Mouse (Mus musculus): ENCODE data around the gene Dag1. TPM values are rescaled to one million over a fixed set of nuclear protein-coding genes. Genes with fewer than 3 reads are reported as not detected.

Dag1 gene
- polyA plus RNA-seq, 1 experiment from 2014 or later, result 85.9 TPM

DNA sequence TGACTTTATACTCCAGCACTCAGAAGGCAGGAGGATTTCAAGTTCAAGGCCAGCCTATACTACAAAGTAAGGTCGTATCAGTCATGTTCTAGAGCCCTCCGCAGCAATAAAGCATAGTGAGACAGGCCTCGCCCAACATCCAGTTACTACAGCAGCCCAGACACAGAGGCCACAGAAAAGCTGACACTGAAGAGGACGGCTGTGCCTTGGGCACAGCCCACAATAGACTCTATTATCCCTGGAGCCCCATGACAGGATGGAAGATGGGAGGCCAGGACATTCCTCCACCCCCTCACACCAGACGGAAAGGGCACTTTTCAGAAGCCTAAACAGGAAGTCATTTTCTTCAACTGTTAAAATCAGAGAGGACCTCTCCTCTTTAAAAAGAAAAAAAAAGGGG lies 14.8 kb downstream of the Dag1 start:
- ATAC-seq (ENCODE audit: insufficient number of reproducible peaks, low FRiP score, low TSS enrichment, low read depth), result no peak
- no peak overlapping the region for H3K4me3 ChIP-seq (replicated peaks)
- no peak overlapping the region for H3K4me2 ChIP-seq (replicated peaks)
- H3K4me1 ChIP-seq, result no peaks in the 10 kb centered on the region
- H3K27ac ChIP-seq (replicated peaks), result no peak overlapping the region
- H3K27me3 ChIP-seq, result no peaks in the 10 kb centered on the region
- no peaks in the 10 kb centered on the region for H3K9me3 ChIP-seq (replicated peaks)
- H3K36me3 ChIP-seq, result peaks cover 29% of the 10 kb centered on the region
- H3K9ac ChIP-seq, result no peak overlapping the region
- 45% methylated on average over 5 of the region's 5 CpGs for WGBS

DNA sequence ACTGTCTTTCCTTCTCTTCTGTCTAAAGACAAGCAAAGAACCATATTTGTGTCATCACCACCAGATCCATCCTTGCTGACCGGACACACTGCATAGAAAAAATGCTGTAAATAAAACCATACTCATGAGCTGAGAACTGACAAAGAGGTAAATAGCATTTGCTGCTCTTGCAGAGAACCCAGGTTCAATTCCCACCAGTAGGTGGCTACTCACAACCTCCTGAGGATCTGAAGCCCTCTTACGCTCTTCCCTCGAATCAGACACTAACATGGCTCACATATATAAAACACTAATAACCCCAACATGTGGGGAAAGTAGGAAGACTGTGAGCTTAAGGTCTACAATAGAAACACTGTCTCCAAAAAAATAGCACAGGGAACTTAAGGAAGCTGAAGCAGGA lies 18.8 kb downstream of the Dag1 start:
- Histone ChIP-seq H3K27me3 (no peaks in the 10 kb centered on the region), H3K9me3 (replicated peaks) (no peaks in the 10 kb centered on the region), H3K27ac (replicated peaks) (no peak overlapping the region), H3K36me3 (peaks cover 12% of the 10 kb centered on the region), H3K9ac (no peak overlapping the region), H3K4me1 (no peaks in the 10 kb centered on the region), H3K4me2 (replicated peaks) (no peak overlapping the region), H3K4me3 (replicated peaks) (no peak overlapping the region)
- ATAC-seq (ENCODE audit: insufficient number of reproducible peaks, low FRiP score, low TSS enrichment, low read depth), result no peak
- WGBS, result 75% methylated on average over 3 of the region's 3 CpGs

DNA sequence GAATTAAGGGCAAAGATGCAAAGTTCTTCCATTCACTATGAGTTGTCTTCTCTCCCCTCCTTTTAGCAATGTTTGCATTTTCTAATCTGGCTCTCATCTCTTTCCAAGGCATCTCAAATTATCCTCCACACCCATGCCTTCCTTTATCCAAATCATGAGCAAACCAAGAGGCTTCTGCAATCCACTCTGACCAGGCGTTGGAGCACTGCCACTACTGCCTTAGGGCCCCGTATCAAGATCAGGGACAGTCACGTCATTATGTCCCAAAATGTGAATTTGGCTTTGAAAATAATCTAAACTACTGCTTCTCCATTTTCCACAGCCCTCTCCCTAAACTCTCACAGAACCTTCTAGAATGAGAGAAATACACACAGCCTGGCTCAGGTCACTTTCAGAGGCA lies 19.2 kb downstream of the Dag1 start:
- Histone ChIP-seq H3K9me3 (replicated peaks) (no peaks in the 10 kb centered on the region), H3K36me3 (peaks cover 11% of the 10 kb centered on the region), H3K4me1 (no peaks in the 10 kb centered on the region), H3K27me3 (no peaks in the 10 kb centered on the region), H3K9ac (no peak overlapping the region), H3K4me3 (replicated peaks) (no peak overlapping the region), H3K27ac (replicated peaks) (no peak overlapping the region), H3K4me2 (replicated peaks) (no peak overlapping the region)
- WGBS, result 74% methylated on average over 3 of the region's 3 CpGs
- no peak for ATAC-seq (ENCODE audit: insufficient number of reproducible peaks, low FRiP score, low TSS enrichment, low read depth)

DNA sequence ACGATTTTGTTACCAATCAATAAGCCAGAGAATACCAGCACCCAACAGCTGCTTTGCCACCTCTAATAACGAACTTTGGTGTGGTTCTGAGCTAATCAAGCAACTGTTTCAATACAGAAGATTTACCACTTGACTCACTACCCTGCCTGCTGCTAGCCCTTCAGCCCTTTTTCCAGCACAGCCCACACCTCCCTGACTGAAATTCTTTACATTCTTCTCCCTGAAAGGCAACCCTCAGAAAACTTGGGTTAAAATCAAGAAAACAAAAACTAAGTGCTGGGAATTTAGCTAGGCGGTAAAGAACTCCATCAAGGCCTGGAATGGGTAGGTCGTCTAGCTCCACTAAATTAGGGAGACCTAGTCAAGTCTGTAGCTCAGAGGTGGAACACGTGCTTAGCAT lies 23.8 kb downstream of the Dag1 start:
- no peaks in the 10 kb centered on the region for H3K27me3 ChIP-seq
- ATAC-seq (ENCODE audit: insufficient number of reproducible peaks, low FRiP score, low TSS enrichment, low read depth), result no peak
- H3K9me3 ChIP-seq (replicated peaks), result no peaks in the 10 kb centered on the region
- H3K27ac ChIP-seq (replicated peaks), result no peak overlapping the region
- no peak overlapping the region for H3K4me3 ChIP-seq (replicated peaks)
- H3K4me1 ChIP-seq, result no peaks in the 10 kb centered on the region
- no peak overlapping the region for H3K4me2 ChIP-seq (replicated peaks)
- H3K36me3 ChIP-seq, result 0 out of 2 replicates have a peak, but pooled peaks cover 3% of the 10 kb centered on the region
- WGBS, result 64% methylated on average over 5 of the region's 5 CpGs
- H3K9ac ChIP-seq, result no peak overlapping the region

DNA sequence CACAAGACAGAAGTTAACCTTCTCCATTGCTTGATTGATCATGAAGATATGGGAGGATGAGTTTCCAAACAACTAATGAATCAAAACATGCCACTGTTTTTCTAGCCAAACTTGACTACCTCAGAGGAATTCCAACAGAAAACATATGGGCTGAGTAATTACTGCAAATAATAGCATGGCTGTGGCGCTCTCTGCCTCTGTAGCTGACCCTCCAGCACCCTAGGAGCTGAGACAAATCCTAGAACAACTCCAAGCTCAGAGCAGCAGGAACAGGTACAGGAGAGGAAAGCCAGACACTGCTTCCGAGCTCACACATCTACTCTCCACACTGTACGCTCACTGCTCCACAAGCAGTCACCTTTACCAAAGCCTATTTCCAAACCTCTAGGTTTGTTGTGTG lies 24.9 kb downstream of the Dag1 start:
- Histone ChIP-seq H3K4me2 (replicated peaks) (no peak overlapping the region), H3K4me3 (replicated peaks) (no peak overlapping the region), H3K9me3 (replicated peaks) (no peaks in the 10 kb centered on the region), H3K36me3 (0 out of 2 replicates have a peak, but pooled peaks cover 8% of the 10 kb centered on the region), H3K27me3 (no peaks in the 10 kb centered on the region), H3K4me1 (no peaks in the 10 kb centered on the region), H3K9ac (no peak overlapping the region), H3K27ac (replicated peaks) (no peak overlapping the region)
- no peak for ATAC-seq (ENCODE audit: insufficient number of reproducible peaks, low FRiP score, low TSS enrichment, low read depth)
- WGBS, result 58% methylated on average over 3 of the region's 3 CpGs

DNA sequence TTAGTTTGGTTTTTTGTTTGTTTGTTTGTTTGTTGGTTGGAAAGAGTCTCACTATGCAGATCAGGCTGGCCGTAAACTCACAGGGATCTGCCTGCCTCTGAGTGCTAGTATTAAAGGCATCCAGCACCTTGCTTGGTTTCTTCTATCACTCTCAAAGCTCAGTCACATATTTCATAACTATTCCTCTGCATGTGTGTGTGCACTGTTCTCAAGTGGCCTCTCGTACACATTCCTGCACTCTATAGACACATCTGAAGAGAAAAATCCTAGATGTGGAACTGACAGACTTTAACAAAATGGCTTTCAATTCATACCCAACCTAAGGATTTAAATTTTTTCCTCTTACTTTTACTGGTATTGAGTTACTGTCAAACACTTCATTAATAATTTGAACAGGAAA lies 25.4 kb downstream of the Dag1 start:
- H3K4me2 ChIP-seq (replicated peaks), result no peak overlapping the region
- 0 out of 2 replicates have a peak, but pooled peaks cover 8% of the 10 kb centered on the region for H3K36me3 ChIP-seq
- H3K9ac ChIP-seq, result no peak overlapping the region
- no peak for ATAC-seq (ENCODE audit: insufficient number of reproducible peaks, low FRiP score, low TSS enrichment, low read depth)
- no peaks in the 10 kb centered on the region for H3K4me1 ChIP-seq
- H3K9me3 ChIP-seq (replicated peaks), result no peaks in the 10 kb centered on the region
- no peaks in the 10 kb centered on the region for H3K27me3 ChIP-seq
- H3K27ac ChIP-seq (replicated peaks), result no peak overlapping the region
- H3K4me3 ChIP-seq (replicated peaks), result no peak overlapping the region
- whole genome bisulfite sequencing, result 65% methylated on average over 2 of the region's 2 CpGs

DNA sequence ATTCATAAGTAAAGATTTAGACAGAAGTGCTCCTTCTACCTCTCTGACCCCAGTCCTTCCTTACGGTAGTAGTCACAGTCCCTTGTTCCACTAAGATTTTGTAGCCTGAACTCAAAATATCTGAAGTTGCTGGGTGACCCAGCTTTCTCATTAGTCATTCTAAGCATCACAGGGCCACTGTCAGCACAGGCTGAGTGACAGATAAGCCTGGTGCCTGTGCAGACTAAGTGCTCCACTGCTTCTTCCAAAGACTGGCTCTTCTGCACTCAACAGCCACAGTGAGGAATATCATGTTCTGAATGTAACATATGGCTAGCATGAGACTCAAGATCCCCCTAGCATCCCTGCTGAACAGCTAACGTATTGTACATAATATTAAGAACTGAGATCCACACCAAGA lies 29.1 kb downstream of the Dag1 start:
- Histone ChIP-seq H3K4me1 (no peaks in the 10 kb centered on the region), H3K4me2 (replicated peaks) (no peak overlapping the region), H3K27ac (replicated peaks) (no peak overlapping the region), H3K9ac (no peak overlapping the region), H3K4me3 (replicated peaks) (no peak overlapping the region), H3K9me3 (replicated peaks) (no peaks in the 10 kb centered on the region), H3K27me3 (no peaks in the 10 kb centered on the region), H3K36me3 (0 out of 2 replicates have a peak, but pooled peaks cover 6% of the 10 kb centered on the region)
- WGBS, result 93% methylated on average over 2 of the region's 2 CpGs
- no peak for ATAC-seq (ENCODE audit: insufficient number of reproducible peaks, low FRiP score, low TSS enrichment, low read depth)

DNA sequence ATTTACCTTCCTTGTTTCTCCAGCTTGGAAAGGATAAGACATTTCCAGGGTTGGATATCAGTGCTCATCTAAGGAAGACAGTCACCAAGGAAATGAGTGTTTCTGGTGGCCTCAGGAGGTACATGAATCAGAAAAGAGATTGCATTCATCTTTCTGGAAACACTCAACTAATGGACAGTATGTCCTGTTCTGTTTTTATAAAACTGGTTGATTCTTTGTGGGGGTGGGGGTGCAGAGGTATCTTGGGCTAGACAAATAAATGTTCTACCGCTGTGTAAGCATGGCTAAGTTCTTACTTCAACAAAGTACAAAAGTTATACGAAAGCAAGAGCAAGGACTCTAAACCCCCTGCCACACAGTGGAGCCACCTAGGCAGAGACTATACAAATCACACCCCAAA lies 30.9 kb downstream of the Dag1 start:
- no peaks in the 10 kb centered on the region for H3K27me3 ChIP-seq
- H3K4me1 ChIP-seq, result no peaks in the 10 kb centered on the region
- no peak overlapping the region for H3K4me2 ChIP-seq (replicated peaks)
- no peak overlapping the region for H3K27ac ChIP-seq (replicated peaks)
- 97% methylated on average over 2 of the region's 2 CpGs for WGBS
- H3K9me3 ChIP-seq (replicated peaks), result no peaks in the 10 kb centered on the region
- peaks cover 6% of the 10 kb centered on the region; the same call in 1 of the 2 replicates for H3K36me3 ChIP-seq
- H3K4me3 ChIP-seq (replicated peaks), result no peak overlapping the region
- ATAC-seq (ENCODE audit: insufficient number of reproducible peaks, low FRiP score, low TSS enrichment, low read depth), result no peak
- H3K9ac ChIP-seq, result no peak overlapping the region

DNA sequence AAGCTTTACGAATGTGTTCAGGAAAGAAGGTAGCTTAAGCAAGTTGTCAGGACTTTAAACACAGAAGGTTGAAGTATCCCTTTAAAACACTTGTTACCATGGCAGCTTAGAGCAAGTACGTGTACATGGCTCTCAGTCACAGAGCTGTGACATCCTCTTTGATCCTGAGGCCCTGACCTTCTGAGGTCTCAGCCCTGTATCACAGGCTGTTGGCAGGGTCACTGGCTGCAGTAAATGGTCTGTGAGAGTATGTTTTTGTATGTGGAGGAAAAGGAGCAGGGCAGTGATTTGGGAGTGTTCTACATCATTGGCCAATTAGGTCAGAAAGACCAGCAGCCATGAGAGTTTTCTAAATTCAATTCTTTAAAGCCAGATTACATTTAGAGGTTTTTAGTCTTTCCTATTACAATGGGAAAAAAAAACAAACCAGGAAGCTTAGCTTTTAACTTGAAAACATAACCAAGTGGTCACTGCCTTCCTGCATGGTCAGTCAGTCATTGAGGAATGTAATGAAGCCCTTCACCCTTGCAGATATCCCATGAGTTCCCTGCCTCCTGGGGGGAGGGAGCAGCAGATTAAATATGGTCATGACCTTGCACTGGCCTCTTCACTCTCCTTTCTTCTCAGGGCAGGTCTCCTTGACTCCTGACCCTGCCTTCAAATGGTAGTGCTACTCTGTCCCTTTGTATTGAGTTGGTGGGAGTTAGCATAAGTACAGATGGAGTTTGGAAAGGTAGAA lies 35.7 kb downstream of the Dag1 start:
- Histone ChIP-seq H3K4me3 (replicated peaks) (no peak overlapping the region), H3K4me1 (no peaks in the 10 kb centered on the region), H3K9ac (no peak overlapping the region), H3K36me3 (no peaks in the 10 kb centered on the region; the same call in 1 of the 2 replicates), H3K27me3 (no peaks in the 10 kb centered on the region), H3K9me3 (replicated peaks) (no peaks in the 10 kb centered on the region), H3K4me2 (replicated peaks) (no peak overlapping the region), H3K27ac (replicated peaks) (no peak overlapping the region)
- 67% methylated on average over 2 of the region's 2 CpGs for WGBS
- no peak for ATAC-seq (ENCODE audit: insufficient number of reproducible peaks, low FRiP score, low TSS enrichment, low read depth)

DNA sequence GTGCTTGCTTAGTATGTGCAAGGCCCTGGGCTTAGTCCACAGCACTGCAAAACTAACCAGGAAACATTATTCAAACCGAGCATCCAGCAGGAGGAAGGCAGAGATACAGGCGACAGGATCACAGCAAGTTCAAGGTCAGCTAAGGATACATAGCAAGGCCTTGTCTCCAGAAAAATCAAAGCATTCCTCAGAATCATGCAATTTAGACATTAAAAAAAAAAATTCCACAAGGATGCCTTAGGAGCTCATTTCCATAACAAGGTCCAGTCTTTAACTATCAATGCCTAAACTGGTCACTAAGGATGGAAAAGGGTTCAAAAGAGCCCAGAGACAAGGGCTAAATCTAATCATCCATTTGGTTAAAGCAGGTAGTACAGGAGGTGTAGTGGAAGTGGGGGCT lies 38.6 kb downstream of the Dag1 start:
- Histone ChIP-seq H3K9ac (no peak overlapping the region), H3K9me3 (replicated peaks) (no peaks in the 10 kb centered on the region), H3K27me3 (no peaks in the 10 kb centered on the region), H3K4me2 (replicated peaks) (no peak overlapping the region), H3K4me1 (peaks cover 8% of the 10 kb centered on the region), H3K4me3 (replicated peaks) (no peak overlapping the region), H3K36me3 (no peaks in the 10 kb centered on the region; the same call in 1 of the 2 replicates), H3K27ac (replicated peaks) (no peak overlapping the region)
- no peak for ATAC-seq (ENCODE audit: insufficient number of reproducible peaks, low FRiP score, low TSS enrichment, low read depth)
- 64% methylated on average over 2 of the region's 2 CpGs for WGBS

DNA sequence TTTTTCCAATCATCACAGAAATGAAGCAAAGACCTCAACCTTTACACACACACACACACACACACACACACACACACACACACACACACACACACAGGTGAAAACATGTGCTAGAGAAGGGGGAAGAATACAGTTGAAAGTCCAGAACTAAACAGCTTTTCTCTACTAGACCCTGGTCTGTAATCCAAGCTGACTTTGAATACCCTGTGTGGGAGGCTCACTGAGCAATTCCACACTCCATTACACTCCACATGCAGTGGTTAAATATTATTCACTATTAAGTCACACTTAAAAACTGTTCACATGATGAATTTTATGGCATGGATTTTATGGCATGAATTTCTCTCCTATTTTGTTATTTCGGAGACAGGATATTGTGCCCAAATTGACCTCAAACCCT lies 40.1 kb downstream of the Dag1 start:
- 91% methylated on average over 1 of the region's 1 CpGs for WGBS
- no peaks in the 10 kb centered on the region for H3K9me3 ChIP-seq (replicated peaks)
- H3K27ac ChIP-seq (replicated peaks), result no peak overlapping the region
- peaks cover 14% of the 10 kb centered on the region for H3K4me1 ChIP-seq
- H3K27me3 ChIP-seq, result no peaks in the 10 kb centered on the region
- H3K36me3 ChIP-seq, result no peaks in the 10 kb centered on the region; the same call in 1 of the 2 replicates
- H3K4me2 ChIP-seq (replicated peaks), result no peak overlapping the region
- no peak overlapping the region for H3K9ac ChIP-seq
- no peak for ATAC-seq (ENCODE audit: insufficient number of reproducible peaks, low FRiP score, low TSS enrichment, low read depth)
- H3K4me3 ChIP-seq (replicated peaks), result no peak overlapping the region

DNA sequence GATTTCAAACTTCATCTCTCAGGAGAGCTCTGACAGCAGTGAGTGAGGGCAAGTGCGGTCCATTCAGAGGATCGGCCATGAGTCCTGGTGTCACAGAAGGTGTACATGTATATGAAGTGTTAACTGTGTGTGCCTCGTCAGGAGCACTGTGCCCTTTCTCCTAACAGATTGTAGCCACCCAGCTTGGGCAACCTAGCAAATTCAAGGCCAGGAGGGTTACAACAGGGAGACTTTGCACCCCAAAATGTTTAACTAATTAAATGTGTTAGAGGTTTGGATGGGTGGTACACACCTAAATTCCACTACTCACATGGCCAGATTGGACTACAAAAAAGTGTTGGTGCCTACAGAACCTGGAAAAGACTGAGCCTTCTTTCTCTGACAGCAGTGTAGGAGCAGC lies 42.2 kb downstream of the Dag1 start:
- Histone ChIP-seq H3K27ac (replicated peaks) (no peak overlapping the region), H3K36me3 (peaks cover 16% of the 10 kb centered on the region), H3K4me1 (peaks cover 14% of the 10 kb centered on the region), H3K27me3 (no peaks in the 10 kb centered on the region), H3K4me2 (replicated peaks) (no peak overlapping the region), H3K4me3 (replicated peaks) (no peak overlapping the region), H3K9me3 (replicated peaks) (no peaks in the 10 kb centered on the region), H3K9ac (no peak overlapping the region)
- WGBS, result 95% methylated on average over 3 of the region's 3 CpGs
- ATAC-seq (ENCODE audit: insufficient number of reproducible peaks, low FRiP score, low TSS enrichment, low read depth), result no peak

Data from embryonic facial prominence, embryonic 15.5 days (tissue).